Mouse (Mus musculus) forebrain, embryonic 11.5 days (tissue): ENCODE data around the gene Smyd3. TPM values are rescaled to one million over a fixed set of nuclear protein-coding genes. Genes with fewer than 3 reads are reported as not detected.

Experiments
- ATAC-seq: fragments of 200-750 bp; cut with Nextera tagmentation; replicated peaks from 2 replicates; pipeline ENCODE4 v1.8.0; 2017; ENCODE audit warnings: moderate TSS enrichment; ENCODE audit not compliant: low FRiP score
- DNase-seq: peaks from one replicate; pipeline ENCODE4 v3.0.0-alpha.2; 2017; ENCODE audit warnings: low spot score
- H3K27ac ChIP-seq: fragments of 300-500 bp; sonication (generic); 2 replicates; pipeline ENCODE4 v1.5.1; 2014; ENCODE audit warnings: low read depth, low read length
- H3K27me3 ChIP-seq: fragments of 300-500 bp; sonication (generic); 2 replicates; pipeline ENCODE4 v1.6.1; 2014; ENCODE audit warnings: mild to moderate bottlenecking, low read length, mixed read lengths; ENCODE audit not compliant: control insufficient read depth, insufficient read depth
- H3K36me3 ChIP-seq: fragments of 300-500 bp; sonication (generic); 2 replicates; pipeline ENCODE4 v1.6.1; 2014; ENCODE audit warnings: mild to moderate bottlenecking, low read length, moderate library complexity, mixed read lengths; ENCODE audit not compliant: control insufficient read depth, insufficient read depth
- H3K4me1 ChIP-seq: fragments of 300-500 bp; sonication (generic); replicated peaks from 2 replicates; pipeline ENCODE4 v1.6.1; 2014; ENCODE audit warnings: low read length, mixed read lengths; ENCODE audit not compliant: control insufficient read depth, insufficient read depth
- H3K4me2 ChIP-seq: fragments of 300-500 bp; sonication (generic); 2 replicates; pipeline ENCODE4 v1.6.1; 2014; ENCODE audit warnings: low read depth, mild to moderate bottlenecking, low read length, moderate library complexity, mixed read lengths; ENCODE audit not compliant: severe bottlenecking
- H3K4me3 ChIP-seq: fragments of 300-500 bp; sonication (generic); 2 replicates; pipeline ENCODE4 v1.5.1; 2014; ENCODE audit warnings: low read depth, low read length
- H3K9ac ChIP-seq: fragments of 300-500 bp; sonication (generic); 2 replicates; pipeline ENCODE4 v1.6.1; 2014; ENCODE audit warnings: low read length
- H3K9me3 ChIP-seq: fragments of 300-500 bp; sonication (generic); 2 replicates; pipeline ENCODE4 v1.6.1; 2016; ENCODE audit warnings: low read length, mixed read lengths; ENCODE audit not compliant: control insufficient read depth
- WGBS: fragments of 180-500 bp; shearing (Covaris S2); extraction: QIAGEN DNeasy Blood & Tissue Kit; methylation state at CpG from one replicate; pipeline ENCODE4 v1.1.7; 2014; 5-methylcytosine and 5-hydroxymethylcytosine counted together
- polyA plus RNA-seq: library from polyadenylated mRNA; unstranded; fragments of >200 nt; fragmentation: Nextera tagmentation; extraction: Ambion mirVana; gene quantifications from 2 replicates; pipeline ENCODE4 v1.2.1, GENCODE M21; 2014

The Smyd3 gene
- polyA plus RNA-seq, 1 experiment from 2014 or later: 14.1 TPM

- H3K27ac ChIP-seq: no peak overlapping the region
- WGBS: 91% methylated on average over 3 of the region's 3 CpGs
- no peak overlapping the region for H3K4me3 ChIP-seq
These were observed 507.9 kb downstream of the Smyd3 start for GRCm38 (mm10) chr1:179009911-179010310.

DNA sequence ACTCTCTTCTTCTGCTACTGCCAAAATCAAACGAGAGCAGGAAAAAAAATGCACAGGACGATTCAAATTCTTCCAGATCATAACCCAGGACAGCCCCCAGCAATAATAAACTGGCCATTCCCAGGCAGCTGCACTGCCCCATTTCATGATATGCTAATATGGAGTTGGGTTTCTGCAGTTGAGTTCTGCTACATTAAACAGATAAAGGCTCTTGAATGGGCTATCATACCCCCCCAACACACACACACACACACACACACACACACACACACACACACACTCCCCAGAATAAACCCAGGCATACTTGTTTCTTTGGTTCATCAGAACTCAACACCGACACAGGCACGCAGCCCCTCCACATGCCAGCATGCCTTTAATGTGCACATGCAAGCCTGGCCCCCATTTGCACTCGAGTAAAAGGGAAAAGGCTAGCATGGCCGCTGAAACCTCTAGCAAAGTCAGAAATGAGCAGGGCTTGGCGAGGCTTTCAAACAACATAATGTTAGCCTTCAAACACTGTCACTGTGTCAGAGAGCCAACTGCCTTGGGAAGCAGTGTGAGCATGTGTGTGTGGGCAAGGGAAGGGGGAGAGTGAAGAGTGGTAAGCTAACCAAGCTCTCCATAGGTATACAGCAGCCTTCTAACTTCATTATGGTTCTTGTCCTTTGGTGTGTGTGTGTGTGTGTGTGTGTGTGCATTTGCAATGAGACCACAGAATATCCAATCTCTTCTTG, 513.5 kb downstream of the Smyd3 start:
- Histone ChIP-seq H3K9me3 (no peaks in the 10 kb centered on the region), H3K4me1 (no peaks in the 10 kb centered on the region), H3K9ac (no peak overlapping the region), H3K4me3 (no peak overlapping the region), H3K36me3 (no peaks in the 10 kb centered on the region), H3K4me2 (no peak overlapping the region), H3K27ac (no peak overlapping the region), H3K27me3 (no peaks in the 10 kb centered on the region)
- WGBS: 82% methylated on average over 7 of the region's 7 CpGs
- DNase-seq (no peak), ATAC-seq (no peak)

More at GRCm38 (mm10) chr1:179009911-179010310, 507.9 kb downstream of the Smyd3 start:
- H3K4me1 ChIP-seq: no peaks in the 10 kb centered on the region
- no peaks in the 10 kb centered on the region for H3K36me3 ChIP-seq
- no peaks in the 10 kb centered on the region for H3K27me3 ChIP-seq
- no peak overlapping the region for H3K4me2 ChIP-seq
- H3K9ac ChIP-seq: no peak overlapping the region
- ATAC-seq (no peak), DNase-seq (no peak)
- H3K9me3 ChIP-seq: no peaks in the 10 kb centered on the region

DNA sequence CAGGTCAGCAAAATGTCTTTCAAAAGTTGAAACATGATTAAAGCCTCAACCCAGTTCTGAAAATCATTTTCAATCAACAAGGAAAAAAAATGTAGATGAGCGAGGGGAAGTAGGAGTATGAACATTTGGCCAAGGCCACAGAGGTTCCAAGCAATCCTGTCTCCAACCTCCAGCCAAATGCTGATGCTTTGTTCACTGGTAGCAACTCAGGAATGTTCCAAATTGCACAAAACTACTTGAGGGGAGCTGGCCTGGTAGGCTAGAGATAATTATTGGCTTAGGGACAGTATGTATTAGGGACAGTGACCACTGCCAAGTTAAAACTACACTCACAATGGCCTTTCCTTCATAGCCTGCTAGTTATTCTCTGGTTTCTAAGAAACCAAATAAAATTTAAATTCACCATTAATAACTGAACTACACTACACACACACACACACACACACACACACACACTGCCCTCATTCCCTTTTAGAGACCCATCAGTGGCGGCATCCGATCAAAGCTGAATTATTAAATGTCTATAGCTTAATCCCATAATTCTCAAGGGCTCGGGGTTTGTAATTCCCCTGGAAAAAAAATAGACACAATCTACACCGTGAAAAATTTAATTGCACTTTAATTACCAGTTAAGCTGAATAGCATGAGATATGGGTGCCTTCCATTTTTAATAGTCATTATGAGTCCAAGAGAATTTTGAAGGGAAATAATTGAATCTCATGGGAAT, 514.3 kb downstream of the Smyd3 start:
- DNase-seq (no peak), ATAC-seq (no peak)
- H3K36me3 ChIP-seq: no peaks in the 10 kb centered on the region
- 91% methylated on average over 5 of the region's 5 CpGs for WGBS
- no peak overlapping the region for H3K27ac ChIP-seq
- no peak overlapping the region for H3K4me2 ChIP-seq
- no peak overlapping the region for H3K9ac ChIP-seq
- H3K4me3 ChIP-seq: no peak overlapping the region
- H3K9me3 ChIP-seq: no peaks in the 10 kb centered on the region
- H3K27me3 ChIP-seq: no peaks in the 10 kb centered on the region
- no peaks in the 10 kb centered on the region for H3K4me1 ChIP-seq

GRCm38 (mm10) chr1:178999876-179000528, 517.8 kb downstream of the Smyd3 start:
- no peak overlapping the region for H3K9ac ChIP-seq
- H3K27ac ChIP-seq: no peak overlapping the region
- no peaks in the 10 kb centered on the region for H3K9me3 ChIP-seq
- no peak overlapping the region for H3K4me2 ChIP-seq
- no peak overlapping the region for H3K4me3 ChIP-seq
- no peak for ATAC-seq
- DNase-seq: no peak
- no peaks in the 10 kb centered on the region for H3K36me3 ChIP-seq
- H3K4me1 ChIP-seq: no peaks in the 10 kb centered on the region
- H3K27me3 ChIP-seq: no peaks in the 10 kb centered on the region
- 67% methylated on average over 9 of the region's 9 CpGs for whole genome bisulfite sequencing

DNA sequence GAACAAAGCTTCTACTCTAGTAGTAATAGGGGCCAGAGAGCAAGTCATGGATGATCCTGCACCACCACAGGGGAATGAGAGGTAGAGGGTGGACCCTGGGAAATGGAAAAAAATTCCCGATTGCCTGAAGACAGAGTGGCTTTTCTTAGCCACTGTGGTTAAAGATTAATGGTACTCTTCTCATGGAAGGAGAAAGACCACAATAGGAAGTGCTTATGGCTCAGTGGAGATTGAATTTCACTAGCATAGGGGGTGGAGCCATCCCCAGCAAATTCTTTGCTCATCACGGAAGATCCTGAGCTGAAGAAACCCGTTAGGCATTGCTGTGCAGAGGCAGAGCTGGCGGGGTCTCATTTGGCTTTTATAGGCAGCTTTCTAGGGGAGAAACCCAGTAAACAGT, 520.0 kb downstream of the Smyd3 start:
- H3K36me3 ChIP-seq: no peaks in the 10 kb centered on the region
- ATAC-seq (no peak), DNase-seq (no peak)
- H3K4me1 ChIP-seq: no peaks in the 10 kb centered on the region
- H3K27me3 ChIP-seq: no peaks in the 10 kb centered on the region
- no peak overlapping the region for H3K4me2 ChIP-seq
- 42% methylated on average over 4 of the region's 4 CpGs for WGBS
- no peak overlapping the region for H3K27ac ChIP-seq
- H3K4me3 ChIP-seq: no peak overlapping the region
- H3K9ac ChIP-seq: no peak overlapping the region
- no peaks in the 10 kb centered on the region for H3K9me3 ChIP-seq

DNA sequence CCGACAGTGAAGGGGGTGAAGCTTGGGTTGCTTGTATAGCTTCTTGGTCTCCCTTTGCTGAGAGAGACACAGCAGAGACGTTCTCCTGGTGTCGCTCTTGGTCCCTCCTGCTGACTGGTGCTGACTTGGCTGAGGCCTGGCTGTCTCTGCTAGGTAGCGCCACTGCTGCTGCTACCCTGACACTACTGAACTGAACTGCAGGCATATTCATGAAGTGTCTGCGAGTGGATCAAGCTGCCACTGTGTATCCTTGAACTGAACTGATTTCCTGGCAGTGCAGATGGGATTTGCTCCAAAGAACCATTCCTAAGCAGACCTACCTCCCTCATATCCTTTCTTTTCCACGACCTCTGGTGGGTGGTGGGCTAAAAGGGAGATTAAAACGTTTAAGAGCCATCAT, 523.6 kb downstream of the Smyd3 start:
- H3K9me3 ChIP-seq: no peaks in the 10 kb centered on the region
- H3K36me3 ChIP-seq: no peaks in the 10 kb centered on the region
- no peak for ATAC-seq
- no peak overlapping the region for H3K4me2 ChIP-seq
- H3K4me3 ChIP-seq: no peak overlapping the region
- no peaks in the 10 kb centered on the region for H3K4me1 ChIP-seq
- no peaks in the 10 kb centered on the region for H3K27me3 ChIP-seq
- WGBS: 78% methylated on average over 7 of the region's 7 CpGs
- H3K9ac ChIP-seq: no peak overlapping the region
- no peak overlapping the region for H3K27ac ChIP-seq
- no peak for DNase-seq

GRCm38 (mm10) chr1:178992503-178992902, 525.3 kb downstream of the Smyd3 start:
- H3K4me2 ChIP-seq: no peak overlapping the region
- no peak overlapping the region for H3K27ac ChIP-seq
- H3K4me1 ChIP-seq: no peaks in the 10 kb centered on the region
- DNase-seq (no peak), ATAC-seq (no peak)
- H3K4me3 ChIP-seq: no peak overlapping the region
- H3K9ac ChIP-seq: no peak overlapping the region
- no peaks in the 10 kb centered on the region for H3K27me3 ChIP-seq
- no peaks in the 10 kb centered on the region for H3K9me3 ChIP-seq
- 90% methylated on average over 3 of the region's 3 CpGs for WGBS
- H3K36me3 ChIP-seq: no peaks in the 10 kb centered on the region

GRCm38 (mm10) chr1:178991470-178991869, 526.4 kb downstream of the Smyd3 start:
- H3K9me3 ChIP-seq: no peaks in the 10 kb centered on the region
- H3K36me3 ChIP-seq: no peaks in the 10 kb centered on the region
- no peaks in the 10 kb centered on the region for H3K4me1 ChIP-seq
- 57% methylated on average over 4 of the region's 4 CpGs for WGBS
- no peak overlapping the region for H3K27ac ChIP-seq
- no peak for DNase-seq
- no peak overlapping the region for H3K4me3 ChIP-seq
- no peak overlapping the region for H3K9ac ChIP-seq
- ATAC-seq: no peak
- H3K4me2 ChIP-seq: no peak overlapping the region
- H3K27me3 ChIP-seq: no peaks in the 10 kb centered on the region
